Mouse (Mus musculus) heart, adult 2 months (tissue): ENCODE measurements around the gene Igfals. TPM values are rescaled to one million over a fixed set of nuclear protein-coding genes. Genes with fewer than 3 reads are reported as not detected.

ENCODE experiments used
- DNase-seq, 2 experiments: peaks; one replicate each; pipeline ENCODE4 v3.0.0; 2021
- H3K27ac ChIP-seq: fragments of 200-600 bp; 2 replicates; pipeline ENCODE4 v1.8.1; 2022
- H3K27me3 ChIP-seq: fragments of 200-500 bp; 2 replicates; pipeline ENCODE4 v1.6.1; 2012; ENCODE audit warnings: mild to moderate bottlenecking, low read length, inconsistent platforms, mixed read lengths; ENCODE audit not compliant: control insufficient read depth, insufficient read depth
- H3K36me3 ChIP-seq: fragments of 200-500 bp; 2 replicates; pipeline ENCODE4 v1.6.1; 2012; ENCODE audit warnings: low read length, inconsistent platforms; ENCODE audit not compliant: control insufficient read depth, insufficient read depth
- H3K4me1 ChIP-seq: fragments of 200-500 bp; 2 replicates; pipeline ENCODE4 v1.6.1; 2011; ENCODE audit warnings: low read length; ENCODE audit not compliant: control insufficient read depth, insufficient read depth
- H3K4me3 ChIP-seq: fragments of 200-600 bp; 2 replicates; pipeline ENCODE4 v1.8.1; 2022
- H3K79me2 ChIP-seq: fragments of 200-500 bp; replicated peaks from 2 replicates; pipeline ENCODE4 v1.6.1; 2012; ENCODE audit warnings: mild to moderate bottlenecking, inconsistent platforms, low read length, moderate library complexity, mixed read lengths; ENCODE audit not compliant: control insufficient read depth, insufficient read depth
- H3K9ac ChIP-seq: fragments of 200-500 bp; 2 replicates; pipeline ENCODE4 v1.6.1; 2012; ENCODE audit warnings: low read depth, mild to moderate bottlenecking, control low read depth, inconsistent platforms, low read length, mixed read lengths
- CTCF ChIP-seq: fragments of 200-600 bp; IDR thresholded peaks from 2 replicates; pipeline ENCODE4 v1.8.1; 2022; ENCODE audit warnings: antibody characterized with exemption, mild to moderate bottlenecking, moderate library complexity
- EP300 ChIP-seq: fragments of 200-500 bp; IDR thresholded peaks from 2 replicates; pipeline ENCODE4 v1.6.1; 2011; ENCODE audit warnings: low read depth, low read length, control low read depth; ENCODE audit not compliant: insufficient read depth
- POLR2A ChIP-seq: fragments of 200-500 bp; IDR thresholded peaks from 2 replicates; pipeline ENCODE4 v1.6.1; 2011; ENCODE audit warnings: mild to moderate bottlenecking, low read depth, low read length, control low read depth; ENCODE audit not compliant: insufficient read depth
- WGBS: fragments of 180-500 bp; shearing (Covaris S2); methylation state at CpG from one replicate; pipeline ENCODE4 v1.1.7; 2018; 5-methylcytosine and 5-hydroxymethylcytosine counted together
- intact Hi-C: fragments of 180-260 bp; cut with DNase I; formaldehyde crosslinking; loops from one replicate; pipeline ENCODE4 v1.15.1; 2025
- polyA plus RNA-seq: library from polyadenylated mRNA; depleted of rRNA; stranded (reverse); fragments of >200 nt; gene quantifications from 2 replicates; pipeline ENCODE4 v1.2.3, GENCODE M21; 2012; rRNA removed
- total RNA-seq, 2 experiments: library from RNA; stranded (reverse); gene quantifications; 2 replicates each; pipeline ENCODE4 v1.2.3; 2021

Gene Igfals
- total and polyA plus RNA-seq, 3 experiments: 9.2 to 12.7 (median 11.7) TPM

GRCm38 (mm10) chr17:24903767-24904166 is 38.0 kb downstream of the Igfals start:
- Histone ChIP-seq H3K4me3 (no peak overlapping the region), H3K27me3 (no peaks in the 10 kb centered on the region), H3K9ac (no peak overlapping the region), H3K36me3 (no peaks in the 10 kb centered on the region), H3K79me2 (no peaks in the 10 kb centered on the region), H3K4me1 (peaks cover under 1% of the 10 kb centered on the region), H3K27ac (no peak overlapping the region)
- TF ChIP-seq EP300 (no peak), CTCF (no peak), POLR2A (no peak)
- 90% methylated on average over 9 of the region's 9 CpGs for WGBS
- DNase-seq: no peak
- intact Hi-C loops: no loop called here

GRCm38 (mm10) chr17:24907591-24907990 is 41.8 kb downstream of the Igfals start:
- no peaks in the 10 kb centered on the region for H3K79me2 ChIP-seq
- H3K4me3 ChIP-seq: no peak overlapping the region
- 91% methylated on average over 2 of the region's 2 CpGs for WGBS
- no peak for DNase-seq
- H3K27ac ChIP-seq: no peak overlapping the region
- intact Hi-C loops: no loop called here
- no peaks in the 10 kb centered on the region for H3K27me3 ChIP-seq
- no peaks in the 10 kb centered on the region for H3K4me1 ChIP-seq
- H3K36me3 ChIP-seq: no peaks in the 10 kb centered on the region
- no peak for TF ChIP-seq EP300
- no peak for TF ChIP-seq CTCF
- TF ChIP-seq POLR2A: no peak
- H3K9ac ChIP-seq: no peak overlapping the region

- Histone ChIP-seq H3K27ac (no peak overlapping the region), H3K4me1 (no peaks in the 10 kb centered on the region), H3K79me2 (no peaks in the 10 kb centered on the region), H3K9ac (no peak overlapping the region), H3K36me3 (no peaks in the 10 kb centered on the region), H3K27me3 (no peaks in the 10 kb centered on the region), H3K4me3 (no peak overlapping the region)
- intact Hi-C loops: no loop called here
- TF ChIP-seq POLR2A (no peak), CTCF (no peak), EP300 (no peak)
- no peak for DNase-seq
Observed at GRCm38 (mm10) chr17:24913984-24914383, 48.2 kb downstream of the Igfals start.

GRCm38 (mm10) chr17:24923246-24923645 is 57.4 kb downstream of the Igfals start:
- TF ChIP-seq POLR2A (no peak), CTCF (no peak), EP300 (no peak)
- H3K4me3 ChIP-seq: no peak overlapping the region
- no peaks in the 10 kb centered on the region for H3K4me1 ChIP-seq
- intact Hi-C loops: no loop called here
- H3K36me3 ChIP-seq: peaks cover 3% of the 10 kb centered on the region
- peaks cover 2% of the 10 kb centered on the region for H3K79me2 ChIP-seq
- 80% methylated on average over 1 of the region's 1 CpGs for WGBS
- H3K27me3 ChIP-seq: no peaks in the 10 kb centered on the region
- H3K27ac ChIP-seq: no peak overlapping the region
- DNase-seq: no peak
- H3K9ac ChIP-seq: no peak overlapping the region

- intact Hi-C loops: no loop called here
- 50% methylated on average over 1 of the region's 1 CpGs for WGBS
- H3K9ac ChIP-seq: no peak overlapping the region
- peaks cover 7% of the 10 kb centered on the region for H3K36me3 ChIP-seq
- DNase-seq: no peak
- no peak for TF ChIP-seq EP300
- TF ChIP-seq POLR2A: no peak
- TF ChIP-seq CTCF: no peak
- H3K4me3 ChIP-seq: no peak overlapping the region
- H3K4me1 ChIP-seq: peaks cover 3% of the 10 kb centered on the region
- no peaks in the 10 kb centered on the region for H3K27me3 ChIP-seq
- H3K79me2 ChIP-seq: peaks cover 3% of the 10 kb centered on the region
- H3K27ac ChIP-seq: no peak overlapping the region
Observed at GRCm38 (mm10) chr17:24929506-24929905, 63.7 kb downstream of the Igfals start.

Other genes starting within 250 kb of the Igfals start
- 100 to 1,000 TPM; 104 to 110 TPM for gene Tsc2, start 233.4 kb upstream of the Igfals start, total RNA-seq
- gene Tsc2, start 233.4 kb upstream of the Igfals start, polyA plus RNA-seq: 178 and 194 TPM in 2 replicates
- gene Nthl1, start 233.3 kb upstream of the Igfals start, total RNA-seq: 1 to 10 TPM; 2.9 to 3.4 TPM
- 4.4 and 7.0 TPM in 2 replicates for gene Nthl1, start 233.3 kb upstream of the Igfals start, polyA plus RNA-seq
- 100 to 1,000 TPM in 1 of 2 experiments, 10 to 100 TPM in 1; 100.0 to 110 TPM for gene Slc9a3r2, start 215.7 kb upstream of the Igfals start, total RNA-seq
- gene Slc9a3r2, start 215.7 kb upstream of the Igfals start, polyA plus RNA-seq: 125 and 147 TPM in 2 replicates
- gene Npw, start 207.5 kb upstream of the Igfals start, total RNA-seq: not detected
- not detected in 2 replicates for gene Npw, start 207.5 kb upstream of the Igfals start, polyA plus RNA-seq
- 10 to 100 TPM; 17.4 to 17.5 TPM for gene Zfp598, start 196.3 kb upstream of the Igfals start, total RNA-seq
- gene Zfp598, start 196.3 kb upstream of the Igfals start, polyA plus RNA-seq: 28.1 and 29.9 TPM in 2 replicates
- gene Syngr3, start 176.0 kb upstream of the Igfals start, total RNA-seq: under 1 TPM; 0.16 to 0.30 TPM
- 0.43 and 1.00 TPM in 2 replicates for gene Syngr3, start 176.0 kb upstream of the Igfals start, polyA plus RNA-seq
- 10 to 100 TPM; 20.3 to 21.5 TPM for gene Gfer, start 169.8 kb upstream of the Igfals start, total RNA-seq
- 14.0 and 14.6 TPM in 2 replicates for gene Gfer, start 169.8 kb upstream of the Igfals start, polyA plus RNA-seq
- 1 to 10 TPM in 1 of 2 experiments, under 1 TPM in 1; 0.65 to 1.0 TPM for gene Noxo1, start 169.8 kb upstream of the Igfals start, total RNA-seq
- 2.4 and 4.5 TPM in 2 replicates for gene Noxo1, start 169.8 kb upstream of the Igfals start, polyA plus RNA-seq
- 10 to 100 TPM; 17.4 to 19.4 TPM for gene Tbl3, start 158.3 kb upstream of the Igfals start, total RNA-seq
- gene Tbl3, start 158.3 kb upstream of the Igfals start, polyA plus RNA-seq: 34.2 and 39.2 TPM in 2 replicates
- gene Rnf151, start 147.9 kb upstream of the Igfals start, total RNA-seq: not detected
- gene Rnf151, start 147.9 kb upstream of the Igfals start, polyA plus RNA-seq: 0.15 and 0.68 TPM in 2 replicates
- gene Rps2, start 147.9 kb upstream of the Igfals start, total RNA-seq: 100 to 1,000 TPM; 675 to 722 TPM
- 2,277 and 2,346 TPM in 2 replicates for gene Rps2, start 147.9 kb upstream of the Igfals start, polyA plus RNA-seq
- gene Ndufb10, start 141.5 kb upstream of the Igfals start, total RNA-seq: 100 to 1,000 TPM; 916 to 992 TPM
- gene Ndufb10, start 141.5 kb upstream of the Igfals start, polyA plus RNA-seq: 1,269 and 1,412 TPM in 2 replicates
- 100 to 1,000 TPM; 386 to 472 TPM for gene Rpl3l, start 138.2 kb upstream of the Igfals start, total RNA-seq
- 213 and 215 TPM in 2 replicates for gene Rpl3l, start 138.2 kb upstream of the Igfals start, polyA plus RNA-seq
- 100 to 1,000 TPM; 154 to 178 TPM for gene Msrb1, start 129.4 kb upstream of the Igfals start, total RNA-seq
- 155 and 164 TPM in 2 replicates for gene Msrb1, start 129.4 kb upstream of the Igfals start, polyA plus RNA-seq
- gene Hs3st6, start 113.0 kb upstream of the Igfals start, total RNA-seq: not detected
- 0.10 TPM in 1 of 2 replicates, not detected in the other for gene Hs3st6, start 113.0 kb upstream of the Igfals start, polyA plus RNA-seq
- gene Meiob, start 61.7 kb upstream of the Igfals start, total RNA-seq: under 1 TPM; 0.14 to 0.18 TPM
- gene Meiob, start 61.7 kb upstream of the Igfals start, polyA plus RNA-seq: not detected in 2 replicates
- 10 to 100 TPM; 85.8 to 89.5 TPM for gene Hagh, start 25.9 kb upstream of the Igfals start, total RNA-seq
- 126 and 133 TPM in 2 replicates for gene Hagh, start 25.9 kb upstream of the Igfals start, polyA plus RNA-seq
- 10 to 100 TPM; 80.3 to 81.5 TPM for gene Fahd1, start 15.6 kb upstream of the Igfals start, total RNA-seq
- 42.7 and 50.8 TPM in 2 replicates for gene Fahd1, start 15.6 kb upstream of the Igfals start, polyA plus RNA-seq
- 10 to 100 TPM; 18.2 to 22.7 TPM for gene Nubp2, start 20.4 kb downstream of the Igfals start, total RNA-seq
- 17.8 and 17.9 TPM in 2 replicates for gene Nubp2, start 20.4 kb downstream of the Igfals start, polyA plus RNA-seq
- 10 to 100 TPM; 30.4 to 33.8 TPM for gene Spsb3, start 20.6 kb downstream of the Igfals start, total RNA-seq
- gene Spsb3, start 20.6 kb downstream of the Igfals start, polyA plus RNA-seq: 47.0 and 66.2 TPM in 2 replicates
- 10 to 100 TPM; 16.9 to 18.3 TPM for gene Eme2, start 29.1 kb downstream of the Igfals start, total RNA-seq
- 19.3 and 20.3 TPM in 2 replicates for gene Eme2, start 29.1 kb downstream of the Igfals start, polyA plus RNA-seq
- gene Mrps34, start 29.1 kb downstream of the Igfals start, total RNA-seq: 100 to 1,000 TPM in 1 of 2 experiments, 10 to 100 TPM in 1; 95.6 to 102 TPM
- 102 and 133 TPM in 2 replicates for gene Mrps34, start 29.1 kb downstream of the Igfals start, polyA plus RNA-seq
- gene Nme3, start 30.5 kb downstream of the Igfals start, total RNA-seq: 10 to 100 TPM; 30.7 to 37.7 TPM
- 46.4 and 55.2 TPM in 2 replicates for gene Nme3, start 30.5 kb downstream of the Igfals start, polyA plus RNA-seq
- 10 to 100 TPM; 60.0 to 67.9 TPM for gene Mapk8ip3, start 71.0 kb downstream of the Igfals start, total RNA-seq
- 74.4 and 105 TPM in 2 replicates for gene Mapk8ip3, start 71.0 kb downstream of the Igfals start, polyA plus RNA-seq
- 1 to 10 TPM; 9.2 TPM for gene Jpt2, start 94.7 kb downstream of the Igfals start, total RNA-seq
- gene Jpt2, start 94.7 kb downstream of the Igfals start, polyA plus RNA-seq: 4.3 and 5.7 TPM in 2 replicates
- gene Cramp1l, start 149.8 kb downstream of the Igfals start, total RNA-seq: 1 to 10 TPM; 9.4 to 9.8 TPM
- 9.6 and 13.7 TPM in 2 replicates for gene Cramp1l, start 149.8 kb downstream of the Igfals start, polyA plus RNA-seq
- 1 to 10 TPM; 3.1 to 5.0 TPM for gene Ift140, start 150.1 kb downstream of the Igfals start, total RNA-seq
- gene Ift140, start 150.1 kb downstream of the Igfals start, polyA plus RNA-seq: 4.6 and 5.2 TPM in 2 replicates
- 10 to 100 TPM; 40.0 to 45.1 TPM for gene Tmem204, start 217.6 kb downstream of the Igfals start, total RNA-seq
- 77.3 and 82.0 TPM in 2 replicates for gene Tmem204, start 217.6 kb downstream of the Igfals start, polyA plus RNA-seq
- gene Telo2, start 250.0 kb downstream of the Igfals start, total RNA-seq: 10 to 100 TPM; 12.1 to 13.5 TPM
- 12.7 and 15.5 TPM in 2 replicates for gene Telo2, start 250.0 kb downstream of the Igfals start, polyA plus RNA-seq